Mouse (Mus musculus) common myeloid progenitor, adult 5-6 weeks (primary cell): ENCODE results near the gene Syt5. TPM values are rescaled to one million over a fixed set of nuclear protein-coding genes. Genes with fewer than 3 reads are reported as not detected.

ENCODE experiments used
- ATAC-seq: replicated peaks from 2 replicates; pipeline ENCODE4 v1.8.0; 2016; ENCODE audit warnings: low read depth, mild to moderate bottlenecking, moderate TSS enrichment, inconsistent platforms; ENCODE audit not compliant: poor library complexity, severe bottlenecking
- total RNA-seq: library from RNA; stranded (forward); fragments of 200-1000, 187-1606 nt; gene quantifications from 2 replicates; pipeline ENCODE4 v1.2.3, GENCODE M21; 2017

Syt5 gene
- total RNA-seq, 1 experiment from 2014 or later: not detected

GRCm38 (mm10) chr7:4502421-4503090 is 44.8 kb downstream of the Syt5 start:
- ATAC-seq: no peak

DNA sequence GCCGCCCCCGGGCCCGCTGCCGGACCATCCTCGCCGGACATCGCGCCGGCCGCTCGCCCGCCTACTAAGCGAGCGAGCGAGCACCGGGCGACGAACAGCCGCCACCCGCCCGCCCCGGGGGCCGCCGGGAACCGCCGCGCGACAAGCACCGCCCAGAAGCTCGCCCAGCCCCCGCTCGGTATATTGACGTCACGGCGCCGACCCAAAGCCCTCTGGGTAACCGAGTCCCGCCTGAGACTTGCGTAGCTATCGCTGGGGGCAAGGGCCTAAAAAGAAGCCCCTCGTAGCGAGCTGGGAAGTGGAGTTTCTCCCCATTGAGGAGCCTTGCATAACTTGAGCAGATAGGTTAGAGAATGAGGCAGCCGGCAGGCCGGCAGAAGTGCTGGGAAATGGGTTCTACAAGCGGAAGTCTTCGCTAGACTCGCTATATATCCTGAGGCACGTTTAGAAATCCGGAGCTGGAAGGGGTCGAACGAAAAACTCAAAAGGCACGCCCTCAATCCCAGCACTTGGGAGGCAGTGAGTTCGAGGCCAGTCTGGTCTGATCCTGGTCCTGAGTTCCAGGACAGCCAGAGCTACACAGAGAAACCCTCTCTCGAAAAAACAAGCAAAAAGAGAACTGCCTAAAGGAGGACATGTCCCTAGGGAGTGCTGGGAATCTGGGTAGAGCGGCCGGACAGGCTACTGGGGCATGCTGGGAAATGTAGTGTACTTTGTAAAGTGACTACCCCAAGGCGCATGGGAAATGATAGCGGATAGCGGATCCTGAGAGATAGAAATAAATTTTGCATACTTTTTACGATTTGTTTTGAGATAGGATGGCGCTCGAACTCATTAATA is 45.6 kb downstream of the Syt5 start, which contains the start of gene Ppp1r12c:
Gene Ppp1r12c (minus strand): TSS at position 123 of the 840 bp plus-strand sequence.
- peak; percentile 72 for ATAC-seq

GRCm38 (mm10) chr7:4500892-4501471 is 46.4 kb downstream of the Syt5 start:
- peak; percentile 22 for ATAC-seq

DNA sequence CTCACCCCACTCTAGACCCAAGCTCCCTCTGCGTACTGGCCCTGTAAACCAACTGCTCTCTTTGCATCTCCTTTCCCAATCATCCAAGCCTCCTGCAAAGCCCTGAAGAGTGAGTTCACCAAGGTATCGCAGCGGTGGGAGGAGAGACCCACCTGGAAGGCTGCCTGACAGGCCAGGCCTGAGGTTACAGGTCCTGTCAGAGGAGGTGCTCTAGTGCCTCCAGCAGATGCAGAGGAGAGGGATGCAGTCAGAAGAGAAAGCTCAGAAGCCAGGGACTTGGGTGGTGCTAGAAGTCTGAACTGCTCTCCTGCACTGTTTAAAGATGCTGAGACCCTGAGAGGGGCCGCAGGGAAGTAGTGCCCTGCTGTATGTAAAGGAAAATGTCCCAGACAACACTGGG is 48.3 kb downstream of the Syt5 start:
- no peak for ATAC-seq

DNA sequence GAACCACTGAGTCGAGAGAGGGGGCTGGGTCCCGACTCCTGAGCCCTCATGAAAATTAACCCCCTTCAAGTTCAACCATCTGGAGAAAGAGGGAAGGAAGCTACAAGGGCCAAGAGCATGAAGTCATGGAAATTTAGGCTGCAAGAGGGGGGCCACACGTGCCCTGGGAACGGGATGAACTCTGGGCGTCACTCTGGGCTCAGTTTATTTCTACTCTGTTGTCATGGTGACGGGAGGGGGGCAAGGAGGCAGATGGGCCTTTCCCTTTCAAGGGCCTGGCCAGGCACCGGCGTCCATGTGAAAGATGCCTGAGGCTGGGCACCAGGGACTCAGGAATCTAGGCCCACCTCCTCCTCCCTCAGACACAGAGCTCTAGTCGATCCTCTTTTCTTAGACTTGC is 49.1 kb downstream of the Syt5 start:
- peak; percentile 6; the same call in 1 of the 2 replicates for ATAC-seq

- no peak for ATAC-seq
These were observed 50.0 kb downstream of the Syt5 start for GRCm38 (mm10) chr7:4497271-4497903.

GRCm38 (mm10) chr7:4496468-4496867 is 50.9 kb downstream of the Syt5 start:
- no peak for ATAC-seq

DNA sequence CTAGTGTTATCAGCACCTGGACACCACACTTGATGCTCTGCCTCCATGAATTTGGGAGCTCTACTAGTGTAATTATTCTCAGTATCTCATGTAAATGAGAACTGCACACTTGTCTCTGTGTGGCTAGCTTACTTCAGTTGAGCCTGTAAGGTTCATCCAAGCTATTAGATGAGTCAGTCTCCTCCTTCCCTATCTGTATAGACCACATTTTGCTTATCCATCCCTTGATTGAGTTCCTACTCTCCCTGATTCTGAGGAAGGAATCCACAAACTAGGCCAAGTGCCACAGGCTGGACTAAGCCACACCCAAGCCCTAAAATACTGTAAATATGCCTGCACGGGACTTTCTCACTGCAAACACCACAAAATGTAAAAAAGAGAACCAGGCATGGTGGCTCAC is 53.4 kb downstream of the Syt5 start:
- ATAC-seq: 0 out of 2 replicates have a peak, but pooled peaks have one; percentile 4

DNA sequence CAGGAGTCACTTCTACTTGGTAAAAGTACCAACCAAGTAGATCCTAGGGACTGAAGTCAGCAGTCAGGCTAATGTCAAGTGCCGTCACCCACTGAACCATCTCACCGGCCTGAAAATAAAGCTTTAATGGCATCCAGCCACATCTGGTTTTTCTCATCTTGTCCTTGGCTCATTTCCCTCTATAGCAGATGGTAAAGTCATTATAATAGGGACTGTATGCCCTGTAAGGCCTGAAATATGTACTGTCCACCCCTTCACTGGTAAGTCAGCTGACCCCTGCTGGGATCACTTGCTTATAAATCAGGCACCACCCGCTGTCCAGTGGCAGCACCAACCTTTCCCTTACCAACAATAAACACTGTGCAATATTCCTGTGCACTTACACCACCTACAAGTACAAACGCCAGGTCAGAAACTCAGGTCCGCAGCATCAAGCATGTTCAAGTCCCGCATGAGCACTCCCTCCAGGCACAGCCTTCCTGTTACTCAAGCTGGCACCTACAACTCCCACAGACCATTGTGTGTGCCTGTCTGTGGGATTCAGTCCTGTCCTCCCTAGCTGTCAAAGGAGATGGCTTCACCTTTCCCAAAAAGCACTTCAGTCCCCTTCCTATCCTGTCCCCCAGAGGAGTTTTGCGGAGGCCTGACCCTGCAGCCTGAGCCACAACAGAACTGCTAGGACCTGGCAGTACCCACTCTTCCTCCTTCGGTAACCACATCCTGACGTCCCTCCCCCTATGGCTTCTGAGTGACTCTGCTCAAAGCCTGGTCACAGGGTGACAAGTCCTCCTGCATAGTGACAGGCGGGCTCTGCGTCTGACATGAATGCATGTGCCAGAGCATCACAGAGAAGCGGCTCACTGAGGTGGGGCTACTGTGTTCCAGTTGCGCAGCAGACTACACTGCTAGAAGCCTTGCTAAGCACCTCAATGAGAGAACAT is 54.8 kb downstream of the Syt5 start:
- peak; percentile 95 for ATAC-seq

DNA sequence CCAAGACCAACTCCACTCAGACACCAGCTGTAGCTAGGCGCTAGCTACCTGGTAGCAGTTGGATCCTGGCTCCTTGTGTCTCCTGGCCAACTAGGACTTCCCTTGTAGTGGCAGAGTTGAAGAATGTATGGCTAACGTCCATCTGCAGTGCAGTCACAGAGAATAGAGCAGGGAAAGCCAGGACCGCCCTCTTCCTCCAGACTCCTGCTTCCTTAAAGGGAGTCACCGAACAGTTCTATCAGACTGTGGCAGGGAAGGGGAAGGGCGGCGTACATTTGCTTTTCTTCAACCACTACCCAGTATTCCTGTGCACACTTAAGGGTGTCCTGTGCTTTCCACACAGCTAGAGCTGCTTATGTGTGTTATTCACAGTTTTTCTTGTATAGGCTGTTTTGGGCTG is 56.0 kb downstream of the Syt5 start:
- ATAC-seq: peak; percentile 23

Other genes starting within 250 kb of the Syt5 start
- gene Ncr1, start 209.8 kb downstream of the Syt5 start, total RNA-seq: not detected in 2 replicates
- gene Gp6, start 149.8 kb downstream of the Syt5 start, total RNA-seq: 0.15 TPM in 1 of 2 replicates, not detected in the other
- 14.0 and 15.1 TPM in 2 replicates for gene Rdh13, start 101.9 kb downstream of the Syt5 start, total RNA-seq
- gene Eps8l1, start 86.9 kb downstream of the Syt5 start, total RNA-seq: 4.2 and 5.6 TPM in 2 replicates
- gene Ppp1r12c, start 45.9 kb downstream of the Syt5 start, total RNA-seq: 90.2 and 117 TPM in 2 replicates
- 6.1 and 6.6 TPM in 2 replicates for gene Tnnt1, start 31.2 kb downstream of the Syt5 start, total RNA-seq
- 0.87 and 1.9 TPM in 2 replicates for gene Tnni3, start 23.3 kb downstream of the Syt5 start, total RNA-seq
- 1.6 TPM in 1 of 2 replicates, not detected in the other for gene Dnaaf3, start 15.1 kb downstream of the Syt5 start, total RNA-seq
- not detected in 2 replicates for gene Ptprh, start 56.5 kb upstream of the Syt5 start, total RNA-seq
- 8.6 and 18.7 TPM in 2 replicates for gene Tmem86b, start 83.9 kb upstream of the Syt5 start, total RNA-seq
- 142 and 149 TPM in 2 replicates for gene Ppp6r1, start 111.5 kb upstream of the Syt5 start, total RNA-seq
- gene Hspbp1, start 137.5 kb upstream of the Syt5 start, total RNA-seq: 28.6 and 43.6 TPM in 2 replicates
- not detected in 2 replicates for gene Brsk1, start 143.1 kb upstream of the Syt5 start, total RNA-seq
- gene Tmem150b, start 177.7 kb upstream of the Syt5 start, total RNA-seq: 6.6 and 8.3 TPM in 2 replicates
- gene Kmt5c, start 192.6 kb upstream of the Syt5 start, total RNA-seq: 33.0 and 37.9 TPM in 2 replicates
- 63.5 and 74.7 TPM in 2 replicates for gene Cox6b2, start 205.6 kb upstream of the Syt5 start, total RNA-seq
- not detected in 2 replicates for gene Fam71e2, start 223.8 kb upstream of the Syt5 start, total RNA-seq
- 0.59 TPM in 1 of 2 replicates, not detected in the other for gene Il11, start 235.3 kb upstream of the Syt5 start, total RNA-seq
- not detected in 2 replicates for gene Tmem190, start 235.4 kb upstream of the Syt5 start, total RNA-seq
- 7.0 and 8.4 TPM in 2 replicates for gene Tmem238, start 242.1 kb upstream of the Syt5 start, total RNA-seq
- 690 and 777 TPM in 2 replicates for gene Rpl28, start 245.3 kb upstream of the Syt5 start, total RNA-seq